Mouse (Mus musculus) gonadal fat pad, adult 2 months (tissue): ENCODE measurements around the gene Tas1r2. TPM values are rescaled to one million over a fixed set of nuclear protein-coding genes. Genes with fewer than 3 reads are reported as not detected.

ENCODE experiments used
- DNase-seq: peaks from one replicate; pipeline ENCODE4 v3.0.0-alpha.2; 2012; ENCODE audit warnings: low read depth
- polyA plus RNA-seq: library from polyadenylated mRNA; depleted of rRNA; stranded (reverse); fragments of >200 nt; gene quantifications from 2 replicates; pipeline ENCODE4 v1.2.3, GENCODE M21; 2012; rRNA removed

The Tas1r2 gene
- polyA plus RNA-seq, 1 experiment: not detected

GRCm38 (mm10) chr4:139705986-139706385 lies 52.6 kb downstream of the Tas1r2 start:
- DNase-seq: no peak

DNA sequence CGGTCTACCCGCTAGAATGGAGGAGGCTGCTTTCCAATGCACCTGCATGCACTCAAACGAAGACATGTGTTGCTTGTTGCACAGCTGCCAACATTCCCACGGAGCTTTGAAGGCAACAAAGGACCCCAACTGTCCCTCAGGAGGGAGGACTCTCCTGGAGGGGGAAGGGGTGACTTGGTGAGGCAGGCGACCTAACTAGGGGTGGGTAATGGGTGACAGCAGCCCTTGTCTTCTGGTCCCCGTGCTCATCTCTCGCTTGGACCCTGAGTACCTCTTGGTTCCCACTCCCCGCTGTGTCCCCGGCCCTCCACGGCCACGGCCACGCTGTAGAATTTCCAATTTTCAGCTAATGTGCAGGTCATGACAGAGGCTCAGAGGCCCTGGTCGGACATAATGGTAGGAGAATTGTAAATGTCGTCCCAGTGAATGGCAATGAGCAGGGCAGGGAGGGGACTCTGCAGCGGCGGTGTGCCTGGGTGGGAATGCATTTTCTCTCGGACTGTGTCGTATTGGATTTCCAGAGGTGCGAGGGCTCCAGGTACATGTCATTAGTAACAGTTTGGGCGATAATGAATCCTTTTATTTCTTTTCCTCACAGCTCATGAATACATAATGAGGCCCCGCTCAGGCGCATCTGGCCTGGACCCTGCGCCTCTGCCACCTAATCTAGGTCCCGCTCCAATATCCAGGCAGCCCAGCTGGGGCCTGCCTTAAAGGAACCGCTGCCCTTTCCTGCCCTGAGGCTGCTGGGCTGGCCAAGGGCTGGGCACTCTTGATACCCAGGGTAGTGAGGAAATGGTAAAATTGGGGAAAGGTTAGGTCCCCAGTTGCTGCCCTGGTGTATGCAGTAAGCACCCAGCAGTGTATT lies 57.4 kb downstream of the Tas1r2 start:
- no peak for DNase-seq

- no peak for DNase-seq
Measured at GRCm38 (mm10) chr4:139715241-139715932, 62.0 kb downstream of the Tas1r2 start.

- no peak for DNase-seq
Measured at GRCm38 (mm10) chr4:139716477-139717169, 63.3 kb downstream of the Tas1r2 start.

- no peak for DNase-seq
Measured at GRCm38 (mm10) chr4:139718978-139719377, 65.6 kb downstream of the Tas1r2 start.

Other genes starting within 250 kb of the Tas1r2 start
- gene Iffo2, start 123.0 kb upstream of the Tas1r2 start, polyA plus RNA-seq: 7.0 and 7.3 TPM in 2 replicates
- not detected in 2 replicates for gene Gm21969, start 50.4 kb upstream of the Tas1r2 start, polyA plus RNA-seq
- 65.4 and 68.8 TPM in 2 replicates for gene Aldh4a1, start 30.7 kb upstream of the Tas1r2 start, polyA plus RNA-seq
- gene Pax7, start 180.0 kb downstream of the Tas1r2 start, polyA plus RNA-seq: not detected in 2 replicates